Mouse (Mus musculus): ENCODE data around the gene Fam3b. TPM values are rescaled to one million over a fixed set of nuclear protein-coding genes. Genes with fewer than 3 reads are reported as not detected.
A peak's percentile ranks its signal among the peaks of the same experiment; 100 is the strongest.

Fam3b gene
- not detected for total RNA-seq (2021)

DNA sequence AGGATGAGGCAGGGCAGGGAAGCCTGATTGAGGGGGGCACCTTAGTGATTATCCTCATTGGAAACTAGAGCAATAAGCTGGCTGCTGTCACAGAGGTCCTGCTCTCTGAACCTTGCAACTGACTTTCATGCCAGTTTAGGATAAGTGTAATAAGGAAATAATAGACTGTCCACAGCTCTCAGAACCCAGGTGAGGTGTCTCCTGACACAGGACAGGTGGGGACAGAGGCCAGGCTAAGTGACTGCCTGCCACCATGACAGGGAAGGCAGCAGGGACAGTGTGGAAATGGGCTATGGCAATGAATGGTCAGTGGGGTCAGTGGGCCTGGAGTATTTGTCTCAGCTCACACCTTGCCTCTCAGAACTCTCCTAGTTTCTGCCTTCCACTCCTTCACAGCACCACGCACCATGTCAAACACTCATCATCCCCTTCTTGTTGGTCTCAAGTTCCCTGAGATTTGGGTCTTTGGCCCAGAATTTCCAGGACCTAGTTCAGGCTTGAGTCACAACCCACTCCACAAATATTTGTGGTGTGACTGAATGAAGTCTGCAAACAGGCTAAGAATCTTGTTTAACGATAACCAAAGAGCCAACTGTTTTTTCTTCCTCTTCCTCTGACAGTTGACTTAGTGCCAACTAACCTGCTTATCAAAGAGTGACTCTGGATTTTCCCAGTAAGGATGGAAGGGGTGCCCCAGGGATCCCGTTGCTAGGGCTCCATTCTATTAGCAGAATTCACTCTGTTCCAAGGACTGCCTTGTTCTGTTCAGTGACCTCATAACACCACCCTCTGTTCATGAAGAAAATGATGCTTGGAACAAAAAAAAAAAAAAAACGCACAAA, at the start of gene Fam3b:
Gene Fam3b, minus strand, starts transcription at position 718 of the 842 bp plus-strand sequence.
- intact Hi-C loops (cut with DNase I), result no loop called here
- no peak for DNase-seq (ENCODE audit: low spot score in 2 of 2)

DNA sequence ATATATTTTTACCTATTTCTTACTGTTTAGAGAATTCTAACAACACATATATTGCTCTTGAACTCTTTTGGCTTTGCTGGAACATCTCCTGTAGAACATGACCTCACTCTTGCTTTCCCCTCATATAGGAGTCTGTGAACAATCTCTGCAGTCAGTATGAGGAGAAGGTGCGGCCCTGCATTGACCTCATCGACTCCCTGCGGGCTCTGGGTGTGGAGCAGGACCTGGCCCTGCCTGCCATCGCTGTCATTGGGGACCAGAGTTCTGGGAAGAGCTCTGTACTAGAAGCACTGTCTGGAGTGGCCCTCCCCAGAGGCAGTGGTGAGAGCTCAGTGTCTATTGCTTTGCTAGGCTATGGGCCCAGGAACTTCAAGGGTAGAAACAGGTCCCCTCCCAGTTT, 29.7 kb upstream of the Fam3b start:
- DNase-seq (ENCODE audit: low spot score in 2 of 2), result no peak
- intact Hi-C loops (cut with DNase I), result no loop called here

- DNase-seq (ENCODE audit: low spot score in 2 of 2), result no peak
- intact Hi-C loops (cut with DNase I), result no loop called here
Observed at GRCm38 (mm10) chr16:97536859-97537258, 22.2 kb upstream of the Fam3b start.

GRCm38 (mm10) chr16:97535808-97536413, 21.3 kb upstream of the Fam3b start:
- intact Hi-C loops (cut with DNase I), result no loop called here

GRCm38 (mm10) chr16:97534876-97535461, 20.4 kb upstream of the Fam3b start:
- intact Hi-C loops (cut with DNase I), result no loop called here

More at GRCm38 (mm10) chr16:97535808-97536413, 21.3 kb upstream of the Fam3b start:
- DNase-seq (ENCODE audit: low spot score in 2 of 2), result peak; percentile 14 to 31

DNA sequence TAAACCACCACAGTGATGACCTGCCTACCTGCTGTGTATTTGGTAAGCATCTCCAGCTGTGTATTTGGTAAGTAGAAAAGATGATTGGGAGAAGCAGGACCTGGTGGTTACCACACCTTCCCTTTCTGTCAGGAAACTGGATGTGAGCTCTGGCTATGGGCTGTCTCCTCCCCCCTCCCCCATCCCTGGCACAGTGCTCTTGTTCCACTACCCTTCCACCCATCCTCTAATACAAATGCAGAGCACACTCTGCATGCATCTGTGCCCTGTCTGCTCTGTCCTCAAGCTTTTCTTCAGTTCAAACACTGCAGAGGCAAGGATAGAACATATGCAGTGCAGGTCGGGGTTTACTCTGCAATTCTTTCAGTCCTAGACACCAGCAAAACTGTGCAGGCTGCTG, 19.8 kb upstream of the Fam3b start:
- DNase-seq (ENCODE audit: low spot score in 2 of 2), result no peak
- intact Hi-C loops (cut with DNase I), result no loop called here

More at GRCm38 (mm10) chr16:97534876-97535461, 20.4 kb upstream of the Fam3b start:
- DNase-seq (ENCODE audit: low spot score in 2 of 2), result peak; percentile 31 to 38

- intact Hi-C loops (cut with DNase I), result no loop called here
- no peak for DNase-seq (ENCODE audit: low spot score in 2 of 2)
Observed at GRCm38 (mm10) chr16:97533751-97534150, 19.1 kb upstream of the Fam3b start.

- intact Hi-C loops (cut with DNase I), result no loop called here
- no peak for DNase-seq (ENCODE audit: low spot score in 2 of 2)
Observed at GRCm38 (mm10) chr16:97533126-97533525, 18.5 kb upstream of the Fam3b start.

DNA sequence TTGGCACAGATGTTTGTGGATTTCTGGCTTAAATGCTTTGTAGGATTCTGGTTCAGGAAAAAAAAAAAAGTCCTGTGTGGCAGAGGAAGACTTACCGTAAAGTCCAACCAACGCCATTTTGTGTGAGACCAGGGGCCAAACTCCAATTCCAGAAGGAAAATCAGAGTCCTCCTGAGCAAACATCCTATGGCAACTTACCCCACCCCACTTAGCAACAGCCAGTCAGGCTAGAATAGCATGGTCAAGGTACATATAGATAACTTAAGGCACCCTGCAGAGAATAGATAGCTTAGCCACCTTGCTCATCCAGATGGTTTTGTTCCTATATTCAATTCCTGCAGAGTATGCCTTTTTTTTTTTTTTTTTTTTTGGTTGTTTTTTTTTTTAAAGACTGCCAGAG, 14.6 kb upstream of the Fam3b start:
- intact Hi-C loops (cut with DNase I), result loop anchor here (10.0 kb wide), 1 partner anchor 256 kb away; no protein-coding TSS in a partner anchor
- no peak for DNase-seq (ENCODE audit: low spot score in 2 of 2)

- intact Hi-C loops (cut with DNase I), result loop anchor here (5.0 to 10.0 kb wide), 2 partner anchors 69 to 262 kb away; no protein-coding TSS in a partner anchor
- DNase-seq (ENCODE audit: low spot score in 2 of 2), result peak; percentile 10 to 30
Observed at GRCm38 (mm10) chr16:97523024-97523423, 8.4 kb upstream of the Fam3b start.

DNA sequence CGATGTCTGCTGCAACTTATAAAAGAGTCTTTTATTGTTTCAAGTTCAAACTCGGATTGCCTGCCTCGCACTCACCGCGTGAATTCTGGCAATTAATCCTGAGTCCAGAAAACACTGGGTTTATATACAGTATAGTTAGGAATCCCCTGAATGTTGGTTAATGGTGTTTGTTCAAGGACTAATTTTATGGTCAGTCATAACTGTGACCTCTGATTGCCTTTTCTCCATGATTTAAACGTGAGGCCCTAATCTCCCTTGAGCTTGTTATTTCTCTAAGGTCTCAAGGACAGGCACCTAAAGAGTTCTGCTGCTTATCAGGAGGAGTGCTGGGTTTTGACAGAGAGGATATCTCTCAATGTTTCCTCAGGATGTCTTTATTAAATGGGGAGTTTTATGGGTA, 7.4 kb upstream of the Fam3b start:
- intact Hi-C loops (cut with DNase I), result loop anchor here (5.0 to 10.0 kb wide), 2 partner anchors 70 to 263 kb away; no protein-coding TSS in a partner anchor

DNA sequence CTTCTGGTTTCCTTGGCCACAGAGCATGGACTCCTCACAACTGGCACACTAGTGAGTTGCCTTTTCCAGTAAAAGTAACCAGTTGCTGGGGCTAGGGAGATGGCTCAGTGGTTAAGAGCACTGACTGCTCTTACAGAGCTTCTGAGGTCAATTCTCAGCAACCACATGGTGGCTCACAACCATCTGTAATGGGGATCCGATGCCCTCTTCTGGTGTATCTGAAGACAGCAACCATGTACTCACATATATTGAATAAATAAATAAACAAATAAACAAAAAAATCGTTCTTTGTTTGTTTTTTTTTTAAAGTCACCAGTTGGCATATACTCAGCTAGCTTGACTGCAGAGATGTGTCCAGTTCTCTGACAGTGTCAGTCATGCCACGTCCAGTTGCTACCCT, 1.7 kb upstream of the Fam3b start:
- intact Hi-C loops (cut with DNase I), result no loop called here
- no peak for DNase-seq (ENCODE audit: low spot score in 2 of 2)

More for the DNA sequence above, 7.4 kb upstream of the Fam3b start:
- DNase-seq (ENCODE audit: low spot score in 2 of 2), result no peak

DNA sequence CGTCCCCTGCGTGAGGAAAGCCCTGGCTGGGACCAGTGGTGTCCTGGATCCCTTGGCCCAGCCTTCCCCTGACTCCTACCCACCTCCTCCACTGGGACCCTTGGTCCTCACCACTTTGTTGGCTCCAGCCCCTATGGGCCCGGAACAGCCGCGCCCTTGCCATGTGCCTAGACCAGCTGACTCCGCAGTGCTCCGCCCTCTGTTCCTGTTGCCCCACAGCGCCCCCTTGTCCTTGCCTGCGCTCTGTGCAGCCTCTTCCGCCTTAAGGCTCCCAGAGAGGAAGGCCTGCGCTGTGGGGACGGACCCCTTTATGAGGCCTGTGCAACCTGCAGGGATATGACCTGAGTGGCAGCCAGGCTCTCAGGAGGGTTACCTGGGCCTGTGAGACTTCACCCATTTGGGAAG, 2.3 kb downstream of the Fam3b start:
- DNase-seq (ENCODE audit: low spot score in 2 of 2), result no peak
- intact Hi-C loops (cut with DNase I), result no loop called here

DNA sequence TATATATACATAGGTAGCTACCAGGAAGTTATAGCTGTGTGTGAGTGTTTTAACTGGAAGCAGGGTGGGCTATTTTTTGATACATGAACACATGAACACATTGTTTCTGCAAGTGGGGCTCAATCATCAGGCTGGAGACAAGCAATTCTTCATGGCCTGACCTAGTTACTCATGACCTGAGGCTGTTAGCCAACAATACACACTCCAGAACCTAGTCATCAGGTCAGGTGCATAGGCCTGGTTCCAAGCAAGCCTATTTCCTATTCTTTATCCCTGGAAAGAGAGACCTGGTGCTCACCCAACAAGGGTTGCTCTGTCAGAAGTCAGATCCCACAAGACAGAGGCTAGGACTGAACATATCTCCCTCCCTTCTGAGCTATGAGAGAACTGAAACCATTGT, 3.1 kb downstream of the Fam3b start:
- no peak for DNase-seq (ENCODE audit: low spot score in 2 of 2)
- intact Hi-C loops (cut with DNase I), result no loop called here

- no peak for DNase-seq (ENCODE audit: low spot score in 2 of 2)
- intact Hi-C loops (cut with DNase I), result no loop called here
Observed at GRCm38 (mm10) chr16:97510849-97511248, 3.8 kb downstream of the Fam3b start.

DNA sequence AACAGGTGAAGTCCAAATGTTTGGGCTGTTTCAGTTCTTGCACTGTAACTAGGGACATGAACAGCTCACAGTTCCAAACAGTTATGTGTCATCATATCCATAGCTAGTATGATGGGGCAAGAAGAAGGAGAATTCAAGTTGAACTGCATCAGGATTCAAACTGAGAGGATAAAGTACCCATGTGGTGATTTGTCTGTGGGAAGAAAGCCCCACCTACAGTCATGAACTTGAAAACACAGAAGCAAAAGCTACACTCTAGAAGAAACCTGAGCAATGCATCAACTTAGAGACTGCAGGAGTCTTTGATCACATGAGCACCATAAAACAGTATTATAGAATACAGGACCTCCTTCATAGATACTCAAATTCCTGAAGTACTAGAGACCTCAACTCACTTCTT, 6.8 kb downstream of the Fam3b start:
- intact Hi-C loops (cut with DNase I), result no loop called here
- no peak for DNase-seq (ENCODE audit: low spot score in 2 of 2)

DNA sequence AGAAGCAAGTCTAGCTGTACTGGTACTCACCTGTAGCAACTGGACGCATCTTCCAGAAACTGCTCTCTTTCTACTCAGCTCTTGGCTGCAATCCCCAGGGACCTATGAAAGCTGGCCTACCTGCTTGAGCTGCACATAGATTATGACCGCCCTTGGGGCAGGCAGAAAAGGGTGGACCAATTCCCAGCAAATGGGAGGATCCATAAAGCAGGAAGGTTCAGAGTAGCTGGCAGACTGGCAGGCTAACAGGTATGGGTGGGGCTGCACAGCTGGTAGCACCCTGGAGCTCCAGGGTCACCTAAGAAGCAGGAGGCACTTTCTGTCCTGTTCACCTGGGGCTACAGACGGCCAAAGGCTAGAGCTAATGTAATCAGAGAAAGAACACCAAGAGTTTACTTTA, 9.8 kb downstream of the Fam3b start:
- intact Hi-C loops (cut with DNase I), result no loop called here
- no peak for DNase-seq (ENCODE audit: low spot score in 2 of 2)

DNA sequence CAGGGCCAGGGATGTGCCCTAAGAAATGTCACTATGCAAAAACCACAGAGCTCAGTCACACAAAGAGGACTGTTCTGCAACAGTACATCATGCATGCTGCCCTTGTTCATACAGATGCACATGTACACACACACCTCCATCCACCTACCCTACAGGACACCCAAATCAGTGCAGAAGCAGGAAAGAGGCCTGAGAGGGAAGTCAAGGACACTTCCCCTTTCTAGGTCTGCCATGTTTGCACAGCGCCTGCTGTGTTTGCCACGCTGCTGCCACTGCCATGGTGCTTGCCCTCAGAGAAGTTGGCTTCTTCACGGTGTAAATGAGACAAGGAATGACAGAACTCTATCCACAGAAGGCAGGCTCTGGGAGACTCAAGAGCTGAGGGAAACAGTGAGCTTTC, 10.8 kb downstream of the Fam3b start:
- no peak for DNase-seq (ENCODE audit: low spot score in 2 of 2)

GRCm38 (mm10) chr16:97500901-97501300, 13.7 kb downstream of the Fam3b start:
- DNase-seq (ENCODE audit: low spot score in 2 of 2), result no peak
- intact Hi-C loops (cut with DNase I), result no loop called here

More for the DNA sequence above, 10.8 kb downstream of the Fam3b start:
- intact Hi-C loops (cut with DNase I), result no loop called here

DNA sequence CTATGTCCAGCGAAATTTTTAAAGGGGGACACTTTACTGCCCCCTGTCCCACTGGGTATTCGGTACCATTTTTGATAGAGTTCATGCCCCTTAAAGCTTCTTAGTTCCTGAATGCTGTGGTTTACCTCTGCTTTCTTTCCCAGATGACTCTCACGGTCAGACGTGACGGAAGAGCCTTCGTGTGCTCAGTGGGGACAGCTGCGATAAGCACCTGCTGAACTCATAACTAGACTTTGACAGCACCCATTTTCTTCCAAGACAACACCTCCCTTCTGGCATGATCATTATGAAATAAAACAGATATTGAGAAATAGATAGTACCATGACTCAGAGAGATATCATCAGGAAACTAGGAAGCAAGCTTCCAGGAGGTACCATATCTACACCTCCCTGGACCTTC, 15.2 kb downstream of the Fam3b start:
- DNase-seq (ENCODE audit: low spot score in 2 of 2), result no peak
- intact Hi-C loops (cut with DNase I), result no loop called here

- no peak for DNase-seq (ENCODE audit: low spot score in 2 of 2)
- intact Hi-C loops (cut with DNase I), result no loop called here
Observed at GRCm38 (mm10) chr16:97498139-97498538, 16.5 kb downstream of the Fam3b start.

Data from left cerebral cortex, postnatal 36 days (tissue).